Mouse (Mus musculus) hindbrain, embryonic 13.5 days (tissue): ENCODE data around the gene Ano2. TPM values are rescaled to one million over a fixed set of nuclear protein-coding genes. Genes with fewer than 3 reads are reported as not detected.

ENCODE experiments used
- ATAC-seq: fragments of 200-750 bp; cut with Nextera tagmentation; 2 replicates; pipeline ENCODE4 v1.8.0; 2017; ENCODE audit warnings: moderate TSS enrichment; ENCODE audit not compliant: low FRiP score
- H3K27ac ChIP-seq: fragments of 300-500 bp; sonication (generic); 2 replicates; pipeline ENCODE4 v1.5.1; 2015; ENCODE audit warnings: inconsistent platforms, mild to moderate bottlenecking, moderate library complexity
- H3K27me3 ChIP-seq: fragments of 300-500 bp; sonication (generic); 2 replicates; pipeline ENCODE4 v1.6.1; 2015; ENCODE audit warnings: mild to moderate bottlenecking, inconsistent platforms
- H3K36me3 ChIP-seq: fragments of 300-500 bp; sonication (generic); 2 replicates; pipeline ENCODE4 v1.6.1; 2015; ENCODE audit warnings: mild to moderate bottlenecking, inconsistent platforms
- H3K4me1 ChIP-seq: fragments of 300-500 bp; sonication (generic); replicated peaks from 2 replicates; pipeline ENCODE4 v1.6.1; 2015; ENCODE audit warnings: inconsistent platforms
- H3K4me2 ChIP-seq: fragments of 300-500 bp; sonication (generic); 2 replicates; pipeline ENCODE4 v1.6.1; 2015; ENCODE audit warnings: inconsistent platforms, mild to moderate bottlenecking, moderate library complexity
- H3K4me3 ChIP-seq: fragments of 300-500 bp; sonication (generic); 2 replicates; pipeline ENCODE4 v1.5.1; 2015; ENCODE audit warnings: mild to moderate bottlenecking, inconsistent platforms
- H3K9ac ChIP-seq: fragments of 300-500 bp; sonication (generic); 2 replicates; pipeline ENCODE4 v1.6.1; 2015; ENCODE audit warnings: mild to moderate bottlenecking, inconsistent platforms
- H3K9me3 ChIP-seq: fragments of 300-500 bp; sonication (generic); 2 replicates; pipeline ENCODE4 v1.6.1; 2016; ENCODE audit warnings: inconsistent platforms
- WGBS: fragments of 180-500 bp; shearing (Covaris S2); methylation state at CpG from one replicate; pipeline ENCODE4 v1.1.7; 2015; 5-methylcytosine and 5-hydroxymethylcytosine counted together
- polyA plus RNA-seq: library from polyadenylated mRNA; unstranded; fragments of >200 nt; fragmentation: Nextera tagmentation; extraction: Ambion mirVana; gene quantifications from 2 replicates; pipeline ENCODE4 v1.2.1, GENCODE M21; 2015

Gene Ano2
- 0.14 and 0.26 TPM in 2 replicates for polyA plus RNA-seq

GRCm38 (mm10) chr6:125690057-125690703 is at the start of gene Ano2:
Gene Ano2 (plus strand): TSS chr6:125690419.
- Histone ChIP-seq H3K27me3 (peaks cover 19% of the 10 kb centered on the region; the same call in 1 of the 2 replicates), H3K9me3 (no peaks in the 10 kb centered on the region), H3K27ac (no peak within 1 kb of the TSS), H3K4me1 (peaks cover 16% of the 10 kb centered on the region), H3K36me3 (no peaks in the 10 kb centered on the region), H3K9ac (peak within 1 kb of the TSS; percentile 65), H3K4me3 (peak within 1 kb of the TSS; percentile 35), H3K4me2 (peak within 1 kb of the TSS; percentile 67)
- peak; percentile 76 for ATAC-seq
- WGBS = 2% methylated on average over 20 of the region's 20 CpGs

- ATAC-seq = no peak
- no peaks in the 10 kb centered on the region for H3K9me3 ChIP-seq
- H3K9ac ChIP-seq = no peak overlapping the region
- no peak overlapping the region for H3K4me2 ChIP-seq
- no peaks in the 10 kb centered on the region for H3K27me3 ChIP-seq
- no peaks in the 10 kb centered on the region for H3K4me1 ChIP-seq
- H3K36me3 ChIP-seq = no peaks in the 10 kb centered on the region
- H3K27ac ChIP-seq = no peak overlapping the region
- H3K4me3 ChIP-seq = no peak overlapping the region
- 79% methylated on average over 4 of the region's 4 CpGs for WGBS
These were observed 49.7 kb upstream of the Ano2 start for GRCm38 (mm10) chr6:125640486-125640885.

- no peaks in the 10 kb centered on the region for H3K27me3 ChIP-seq
- no peak overlapping the region for H3K4me3 ChIP-seq
- no peak overlapping the region for H3K27ac ChIP-seq
- H3K4me1 ChIP-seq = no peaks in the 10 kb centered on the region
- H3K36me3 ChIP-seq = no peaks in the 10 kb centered on the region
- H3K4me2 ChIP-seq = no peak overlapping the region
- no peak overlapping the region for H3K9ac ChIP-seq
- H3K9me3 ChIP-seq = no peaks in the 10 kb centered on the region
- WGBS = 79% methylated on average over 8 of the region's 8 CpGs
- no peak for ATAC-seq
These were observed 49.1 kb upstream of the Ano2 start for GRCm38 (mm10) chr6:125641146-125641545.

- Histone ChIP-seq H3K9ac (no peak overlapping the region), H3K36me3 (no peaks in the 10 kb centered on the region), H3K27ac (no peak overlapping the region), H3K27me3 (no peaks in the 10 kb centered on the region), H3K4me3 (no peak overlapping the region), H3K9me3 (no peaks in the 10 kb centered on the region), H3K4me2 (no peak overlapping the region), H3K4me1 (no peaks in the 10 kb centered on the region)
- ATAC-seq = no peak
- WGBS = 83% methylated on average over 12 of the region's 12 CpGs
These were observed 41.3 kb upstream of the Ano2 start for GRCm38 (mm10) chr6:125648964-125649363.

- Histone ChIP-seq H3K27ac (no peak overlapping the region), H3K9me3 (no peaks in the 10 kb centered on the region), H3K36me3 (no peaks in the 10 kb centered on the region), H3K4me3 (no peak overlapping the region), H3K27me3 (no peaks in the 10 kb centered on the region), H3K4me1 (no peaks in the 10 kb centered on the region), H3K4me2 (no peak overlapping the region), H3K9ac (no peak overlapping the region)
- ATAC-seq = no peak
- WGBS = 84% methylated on average over 3 of the region's 3 CpGs
These were observed 38.9 kb upstream of the Ano2 start for GRCm38 (mm10) chr6:125651335-125651734.

GRCm38 (mm10) chr6:125653416-125653815 is 36.8 kb upstream of the Ano2 start:
- Histone ChIP-seq H3K9ac (no peak overlapping the region), H3K9me3 (no peaks in the 10 kb centered on the region), H3K4me3 (no peak overlapping the region), H3K27ac (no peak overlapping the region), H3K36me3 (no peaks in the 10 kb centered on the region), H3K27me3 (no peaks in the 10 kb centered on the region), H3K4me1 (no peaks in the 10 kb centered on the region), H3K4me2 (no peak overlapping the region)
- no peak for ATAC-seq
- 74% methylated on average over 1 of the region's 1 CpGs for WGBS

- no peak overlapping the region for H3K4me3 ChIP-seq
- no peaks in the 10 kb centered on the region for H3K36me3 ChIP-seq
- 88% methylated on average over 13 of the region's 13 CpGs for WGBS
These were observed 33.3 kb upstream of the Ano2 start for GRCm38 (mm10) chr6:125656921-125657320.

GRCm38 (mm10) chr6:125657966-125658365 is 32.3 kb upstream of the Ano2 start:
- no peak overlapping the region for H3K4me2 ChIP-seq
- H3K4me3 ChIP-seq = no peak overlapping the region
- no peaks in the 10 kb centered on the region for H3K36me3 ChIP-seq
- no peaks in the 10 kb centered on the region for H3K27me3 ChIP-seq
- ATAC-seq = no peak
- H3K4me1 ChIP-seq = no peaks in the 10 kb centered on the region
- no peak overlapping the region for H3K27ac ChIP-seq
- 90% methylated on average over 5 of the region's 5 CpGs for WGBS
- no peaks in the 10 kb centered on the region for H3K9me3 ChIP-seq
- H3K9ac ChIP-seq = no peak overlapping the region

More at GRCm38 (mm10) chr6:125656921-125657320, 33.3 kb upstream of the Ano2 start:
- Histone ChIP-seq H3K27me3 (no peaks in the 10 kb centered on the region), H3K4me1 (no peaks in the 10 kb centered on the region), H3K9me3 (no peaks in the 10 kb centered on the region), H3K27ac (no peak overlapping the region), H3K4me2 (no peak overlapping the region), H3K9ac (no peak overlapping the region)
- ATAC-seq = no peak

- ATAC-seq = peak; percentile 43; the same call in 1 of the 2 replicates
- Histone ChIP-seq H3K27ac (no peak overlapping the region), H3K4me3 (no peak overlapping the region), H3K9me3 (no peaks in the 10 kb centered on the region), H3K9ac (no peak overlapping the region), H3K4me1 (no peaks in the 10 kb centered on the region), H3K27me3 (no peaks in the 10 kb centered on the region), H3K4me2 (no peak overlapping the region), H3K36me3 (no peaks in the 10 kb centered on the region)
- WGBS = 51% methylated on average over 14 of the region's 14 CpGs
These were observed 28.9 kb upstream of the Ano2 start for GRCm38 (mm10) chr6:125661106-125661877.

- Histone ChIP-seq H3K36me3 (no peaks in the 10 kb centered on the region), H3K27me3 (no peaks in the 10 kb centered on the region), H3K4me2 (no peak overlapping the region), H3K4me1 (no peaks in the 10 kb centered on the region), H3K9ac (no peak overlapping the region), H3K27ac (no peak overlapping the region), H3K9me3 (no peaks in the 10 kb centered on the region), H3K4me3 (no peak overlapping the region)
- WGBS = 94% methylated on average over 2 of the region's 2 CpGs
- ATAC-seq = no peak
These were observed 26.3 kb upstream of the Ano2 start for GRCm38 (mm10) chr6:125663906-125664305.

GRCm38 (mm10) chr6:125671835-125672234 is 18.4 kb upstream of the Ano2 start:
- Histone ChIP-seq H3K27ac (no peak overlapping the region), H3K9ac (no peak overlapping the region)
- no peak for ATAC-seq

GRCm38 (mm10) chr6:125678492-125678891 is 11.7 kb upstream of the Ano2 start:
- no peak overlapping the region for H3K4me2 ChIP-seq
- H3K4me3 ChIP-seq = no peak overlapping the region
- no peak overlapping the region for H3K9ac ChIP-seq
- no peaks in the 10 kb centered on the region for H3K36me3 ChIP-seq
- H3K27me3 ChIP-seq = no peaks in the 10 kb centered on the region
- H3K27ac ChIP-seq = no peak overlapping the region
- no peaks in the 10 kb centered on the region for H3K9me3 ChIP-seq
- H3K4me1 ChIP-seq = no peaks in the 10 kb centered on the region
- 89% methylated on average over 1 of the region's 1 CpGs for WGBS
- no peak for ATAC-seq

More at GRCm38 (mm10) chr6:125671835-125672234, 18.4 kb upstream of the Ano2 start:
- Histone ChIP-seq H3K9me3 (no peaks in the 10 kb centered on the region), H3K4me3 (no peak overlapping the region), H3K27me3 (no peaks in the 10 kb centered on the region), H3K36me3 (no peaks in the 10 kb centered on the region), H3K4me1 (no peaks in the 10 kb centered on the region), H3K4me2 (no peak overlapping the region)
- WGBS = 92% methylated on average over 3 of the region's 3 CpGs

- Histone ChIP-seq H3K27ac (no peak overlapping the region), H3K36me3 (no peaks in the 10 kb centered on the region), H3K4me1 (no peaks in the 10 kb centered on the region), H3K4me3 (no peak overlapping the region), H3K9me3 (no peaks in the 10 kb centered on the region), H3K27me3 (no peaks in the 10 kb centered on the region), H3K4me2 (no peak overlapping the region), H3K9ac (no peak overlapping the region)
- ATAC-seq = no peak
- 76% methylated on average over 11 of the region's 11 CpGs for WGBS
These were observed 9.6 kb upstream of the Ano2 start for GRCm38 (mm10) chr6:125680613-125681012.
